Mouse (Mus musculus) olfactory bulb, adult 2 months (tissue): ENCODE data around the gene Dazap1.
"Not testable (repeated sequence)": the region's sequence is repeated elsewhere in the genome, so short reads cannot be mapped to it uniquely, and the experiment has no call there.

ENCODE experiments used
- CTCF ChIP-seq: fragments of 200-500 bp; IDR thresholded peaks from 2 replicates; pipeline ENCODE4 v1.5.1; 2012; ENCODE audit warnings: low read depth, mild to moderate bottlenecking, low read length, moderate library complexity; ENCODE audit not compliant: insufficient read depth
- POLR2A ChIP-seq: fragments of 200-500 bp; IDR thresholded peaks from 2 replicates; pipeline ENCODE4 v1.6.1; 2012; ENCODE audit warnings: mild to moderate bottlenecking, low read depth, low read length, moderate library complexity; ENCODE audit not compliant: insufficient read depth

- not testable (repeated sequence) for TF ChIP-seq POLR2A, CTCF
Measured at GRCm38 (mm10) chr10:80248437-80248836, 12.8 kb upstream of the Dazap1 start.
